Mouse (Mus musculus): ENCODE results near the gene Tmco4. TPM values are rescaled to one million over a fixed set of nuclear protein-coding genes. Genes with fewer than 3 reads are reported as not detected.
A peak's percentile ranks its signal among the peaks of the same experiment; 100 is the strongest.

The Tmco4 gene
- polyA plus RNA-seq, 1 experiment from 2014 or later = 0.90 TPM

DNA sequence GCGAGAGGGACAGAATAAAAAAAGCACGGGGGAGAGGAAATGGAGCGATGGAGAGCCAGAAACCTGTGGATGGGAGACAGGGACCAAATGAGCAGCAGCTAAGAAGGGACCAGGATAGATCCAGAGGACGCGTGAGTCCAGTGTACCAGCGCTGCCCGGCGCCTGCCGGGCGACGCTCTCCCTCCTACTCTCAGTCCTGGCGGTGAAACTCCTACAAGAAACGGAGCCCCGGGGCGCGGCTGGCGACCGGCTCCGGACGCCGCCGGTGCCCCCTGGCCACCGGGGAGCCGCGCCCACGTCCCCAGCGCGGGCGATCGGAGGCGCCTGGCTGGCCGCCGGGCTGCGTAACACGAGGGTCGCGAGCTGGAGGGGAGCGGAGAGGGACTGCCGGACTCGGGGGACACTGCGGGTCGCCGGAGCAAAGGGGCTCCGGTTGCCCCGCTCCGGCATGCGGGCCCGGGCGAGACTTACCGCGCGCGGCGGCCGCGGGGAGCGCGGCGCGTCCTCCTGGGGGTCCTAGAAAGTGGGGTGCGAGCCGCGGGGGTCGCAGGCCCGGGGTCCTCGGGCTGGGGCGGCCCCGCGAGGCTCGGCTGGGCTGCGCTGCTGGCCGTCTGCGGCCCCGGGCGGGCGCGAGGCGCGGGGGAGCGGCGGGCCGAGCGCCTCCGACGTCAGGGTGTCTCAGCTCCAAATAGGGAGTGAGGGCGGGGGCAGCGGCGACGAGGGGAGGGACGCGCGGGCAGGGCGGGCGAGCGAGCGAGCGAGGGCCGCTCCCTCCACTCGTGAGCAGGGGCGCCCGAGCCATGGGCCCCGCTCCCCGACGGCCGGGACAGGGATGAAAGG lies 119.9 kb downstream of the Tmco4 start, which contains the start of gene Nbl1:
Gene Nbl1, minus strand, starts transcription at position 638 of the 840 bp plus-strand sequence.
- peak within 1 kb of the TSS; percentile 47 for H3K4me3 ChIP-seq (ENCODE audit: low read depth, low read length)
- H3K9me3 ChIP-seq (ENCODE audit: control insufficient read depth, low read length) = no peaks in the 10 kb centered on the region
- peak within 1 kb of the TSS; percentile 77 for H3K4me2 ChIP-seq
- no peaks in the 10 kb centered on the region for H3K36me3 ChIP-seq (ENCODE audit: control insufficient read depth, insufficient read depth, low read length)
- H3K9ac ChIP-seq (ENCODE audit: low read length) = peak within 1 kb of the TSS; percentile 57
- peaks cover 43% of the 10 kb centered on the region for H3K27me3 ChIP-seq (ENCODE audit: control insufficient read depth, insufficient read depth, low read length)
- WGBS = 2% methylated on average over 90 of the region's 105 CpGs
- no peak within 1 kb of the TSS for H3K27ac ChIP-seq (ENCODE audit: low read depth, low read length)
- ATAC-seq (ENCODE audit: low FRiP score) (no peak), DNase-seq (ENCODE audit: low spot score, missing footprints) (no peak)
- peaks cover 13% of the 10 kb centered on the region for H3K4me1 ChIP-seq (ENCODE audit: control insufficient read depth, insufficient read depth, low read length)

GRCm38 (mm10) chr4:139093196-139093530 lies 120.5 kb downstream of the Tmco4 start:
- DNase-seq (ENCODE audit: low spot score, missing footprints) (peak; percentile 91), ATAC-seq (ENCODE audit: low FRiP score) (no peak)
- peak overlapping the region; percentile 57; the same call in 1 of the 2 replicates for H3K9ac ChIP-seq (ENCODE audit: low read length)
- no peak overlapping the region for H3K27ac ChIP-seq (ENCODE audit: low read depth, low read length)
- peak overlapping the region; percentile 77 for H3K4me2 ChIP-seq
- no peaks in the 10 kb centered on the region for H3K9me3 ChIP-seq (ENCODE audit: control insufficient read depth, low read length)
- H3K4me1 ChIP-seq (ENCODE audit: control insufficient read depth, insufficient read depth, low read length) = peaks cover 13% of the 10 kb centered on the region
- no peaks in the 10 kb centered on the region for H3K36me3 ChIP-seq (ENCODE audit: control insufficient read depth, insufficient read depth, low read length)
- H3K4me3 ChIP-seq (ENCODE audit: low read depth, low read length) = peak overlapping the region; percentile 47
- 22% methylated on average over 13 of the region's 13 CpGs for WGBS
- peaks cover 43% of the 10 kb centered on the region for H3K27me3 ChIP-seq (ENCODE audit: control insufficient read depth, insufficient read depth, low read length)

- Histone ChIP-seq H3K4me3 (ENCODE audit: low read depth, low read length) (no peak overlapping the region), H3K27ac (ENCODE audit: low read depth, low read length) (no peak overlapping the region), H3K9ac (ENCODE audit: low read length) (no peak overlapping the region), H3K9me3 (ENCODE audit: control insufficient read depth, low read length) (no peaks in the 10 kb centered on the region), H3K4me2 (no peak overlapping the region), H3K27me3 (ENCODE audit: control insufficient read depth, insufficient read depth, low read length) (peaks cover 39% of the 10 kb centered on the region), H3K4me1 (ENCODE audit: control insufficient read depth, insufficient read depth, low read length) (peaks cover 13% of the 10 kb centered on the region), H3K36me3 (ENCODE audit: control insufficient read depth, insufficient read depth, low read length) (no peaks in the 10 kb centered on the region)
- WGBS = 57% methylated on average over 1 of the region's 1 CpGs
- ATAC-seq (ENCODE audit: low FRiP score) (no peak), DNase-seq (ENCODE audit: low spot score, missing footprints) (peak; percentile 74)
Measured at GRCm38 (mm10) chr4:139095406-139095805, 122.7 kb downstream of the Tmco4 start.

GRCm38 (mm10) chr4:139096201-139096600 lies 123.5 kb downstream of the Tmco4 start:
- no peaks in the 10 kb centered on the region for H3K36me3 ChIP-seq (ENCODE audit: control insufficient read depth, insufficient read depth, low read length)
- peaks cover 32% of the 10 kb centered on the region for H3K27me3 ChIP-seq (ENCODE audit: control insufficient read depth, insufficient read depth, low read length)
- DNase-seq (ENCODE audit: low spot score, missing footprints) (peak; percentile 62), ATAC-seq (ENCODE audit: low FRiP score) (no peak)
- no peak overlapping the region for H3K4me3 ChIP-seq (ENCODE audit: low read depth, low read length)
- H3K27ac ChIP-seq (ENCODE audit: low read depth, low read length) = no peak overlapping the region
- H3K4me2 ChIP-seq = no peak overlapping the region
- H3K9ac ChIP-seq (ENCODE audit: low read length) = no peak overlapping the region
- peaks cover 13% of the 10 kb centered on the region for H3K4me1 ChIP-seq (ENCODE audit: control insufficient read depth, insufficient read depth, low read length)
- WGBS = 80% methylated on average over 5 of the region's 5 CpGs
- no peaks in the 10 kb centered on the region for H3K9me3 ChIP-seq (ENCODE audit: control insufficient read depth, low read length)

DNA sequence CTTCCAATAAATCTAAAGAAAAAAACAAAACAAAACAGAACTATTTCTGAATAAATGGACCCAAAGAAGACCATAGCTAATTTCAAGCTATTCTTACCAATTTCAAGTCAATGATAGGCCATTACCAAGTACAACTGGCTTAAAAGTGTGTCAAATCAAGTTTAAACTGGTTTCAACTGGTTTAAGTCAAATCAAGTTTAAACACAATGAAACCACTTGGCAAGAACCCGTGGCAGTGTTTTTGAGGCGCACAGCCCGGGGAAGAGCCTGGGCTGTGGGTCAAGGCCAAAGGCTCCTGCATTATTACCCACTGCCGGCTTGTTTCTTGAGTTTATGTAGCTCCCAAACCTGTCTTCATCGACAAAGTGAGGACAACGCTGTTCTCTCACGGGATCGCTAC lies 127.6 kb downstream of the Tmco4 start:
- no peak for ATAC-seq (ENCODE audit: low FRiP score)
- DNase-seq (ENCODE audit: low spot score, missing footprints) = no peak
- Histone ChIP-seq H3K9ac (ENCODE audit: low read length) (no peak overlapping the region), H3K4me2 (no peak overlapping the region), H3K36me3 (ENCODE audit: control insufficient read depth, insufficient read depth, low read length) (no peaks in the 10 kb centered on the region; the same call in 1 of the 2 replicates), H3K9me3 (ENCODE audit: control insufficient read depth, low read length) (no peaks in the 10 kb centered on the region), H3K4me3 (ENCODE audit: low read depth, low read length) (no peak overlapping the region), H3K4me1 (ENCODE audit: control insufficient read depth, insufficient read depth, low read length) (no peaks in the 10 kb centered on the region), H3K27ac (ENCODE audit: low read depth, low read length) (no peak overlapping the region), H3K27me3 (ENCODE audit: control insufficient read depth, insufficient read depth, low read length) (no peaks in the 10 kb centered on the region; the same call in 1 of the 2 replicates)
- WGBS = 92% methylated on average over 8 of the region's 8 CpGs

GRCm38 (mm10) chr4:139101546-139101945 lies 128.9 kb downstream of the Tmco4 start:
- no peaks in the 10 kb centered on the region for H3K9me3 ChIP-seq (ENCODE audit: control insufficient read depth, low read length)
- ATAC-seq (ENCODE audit: low FRiP score) (no peak), DNase-seq (ENCODE audit: low spot score, missing footprints) (no peak)
- H3K4me3 ChIP-seq (ENCODE audit: low read depth, low read length) = no peak overlapping the region
- H3K27me3 ChIP-seq (ENCODE audit: control insufficient read depth, insufficient read depth, low read length) = no peaks in the 10 kb centered on the region
- H3K9ac ChIP-seq (ENCODE audit: low read length) = no peak overlapping the region
- 82% methylated on average over 6 of the region's 6 CpGs for WGBS
- no peak overlapping the region for H3K27ac ChIP-seq (ENCODE audit: low read depth, low read length)
- H3K36me3 ChIP-seq (ENCODE audit: control insufficient read depth, insufficient read depth, low read length) = no peaks in the 10 kb centered on the region; the same call in 1 of the 2 replicates
- no peaks in the 10 kb centered on the region for H3K4me1 ChIP-seq (ENCODE audit: control insufficient read depth, insufficient read depth, low read length)
- H3K4me2 ChIP-seq = no peak overlapping the region

- ATAC-seq (ENCODE audit: low FRiP score) (no peak), DNase-seq (ENCODE audit: low spot score, missing footprints) (no peak)
- no peak overlapping the region for H3K27ac ChIP-seq (ENCODE audit: low read depth, low read length)
- H3K4me1 ChIP-seq (ENCODE audit: control insufficient read depth, insufficient read depth, low read length) = no peaks in the 10 kb centered on the region
- no peak overlapping the region for H3K4me3 ChIP-seq (ENCODE audit: low read depth, low read length)
- no peak overlapping the region for H3K4me2 ChIP-seq
- H3K27me3 ChIP-seq (ENCODE audit: control insufficient read depth, insufficient read depth, low read length) = no peaks in the 10 kb centered on the region
- no peaks in the 10 kb centered on the region for H3K9me3 ChIP-seq (ENCODE audit: control insufficient read depth, low read length)
- no peaks in the 10 kb centered on the region; the same call in 1 of the 2 replicates for H3K36me3 ChIP-seq (ENCODE audit: control insufficient read depth, insufficient read depth, low read length)
- 100% methylated on average over 1 of the region's 1 CpGs for whole genome bisulfite sequencing
- H3K9ac ChIP-seq (ENCODE audit: low read length) = no peak overlapping the region
Measured at GRCm38 (mm10) chr4:139105453-139105852, 132.8 kb downstream of the Tmco4 start.

Other genes with a start within 250 kb of the Tmco4 start
- 0.81 and 0.96 TPM in 2 replicates for gene Pla2g2c, start 248.1 kb upstream of the Tmco4 start, polyA plus RNA-seq (2014; fragmentation: Nextera tagmentation; extraction: Ambion mirVana)
- gene Ubxn10, start 235.7 kb upstream of the Tmco4 start, polyA plus RNA-seq (2014; fragmentation: Nextera tagmentation; extraction: Ambion mirVana) = 1.5 TPM in 2 replicates
- gene Pla2g2f, start 215.3 kb upstream of the Tmco4 start, polyA plus RNA-seq (2014; fragmentation: Nextera tagmentation; extraction: Ambion mirVana) = 0.08 and 0.12 TPM in 2 replicates
- gene Pla2g2d, start 197.2 kb upstream of the Tmco4 start, polyA plus RNA-seq (2014; fragmentation: Nextera tagmentation; extraction: Ambion mirVana) = 0.26 and 0.41 TPM in 2 replicates
- 0.22 TPM in 1 of 2 replicates, not detected in the other for gene Pla2g5, start 109.4 kb upstream of the Tmco4 start, polyA plus RNA-seq (2014; fragmentation: Nextera tagmentation; extraction: Ambion mirVana)
- not detected in 2 replicates for gene Gm13030, start 98.9 kb upstream of the Tmco4 start, polyA plus RNA-seq (2014; fragmentation: Nextera tagmentation; extraction: Ambion mirVana)
- not detected in 2 replicates for gene Pla2g2e, start 94.9 kb upstream of the Tmco4 start, polyA plus RNA-seq (2014; fragmentation: Nextera tagmentation; extraction: Ambion mirVana)
- 2.7 and 3.0 TPM in 2 replicates for gene Otud3, start 58.9 kb upstream of the Tmco4 start, polyA plus RNA-seq (2014; fragmentation: Nextera tagmentation; extraction: Ambion mirVana)
- not detected in 2 replicates for gene Rnf186, start 5.8 kb upstream of the Tmco4 start, polyA plus RNA-seq (2014; fragmentation: Nextera tagmentation; extraction: Ambion mirVana)
- not detected in 2 replicates for gene Htr6, start 102.7 kb downstream of the Tmco4 start, polyA plus RNA-seq (2014; fragmentation: Nextera tagmentation; extraction: Ambion mirVana)
- gene Nbl1, start 120.1 kb downstream of the Tmco4 start, polyA plus RNA-seq (2014; fragmentation: Nextera tagmentation; extraction: Ambion mirVana) = 12.7 and 13.6 TPM in 2 replicates
- 421 and 426 TPM in 2 replicates for gene Minos1, start 158.2 kb downstream of the Tmco4 start, polyA plus RNA-seq (2014; fragmentation: Nextera tagmentation; extraction: Ambion mirVana)
- 244 and 249 TPM in 2 replicates for gene Capzb, start 220.0 kb downstream of the Tmco4 start, polyA plus RNA-seq (2014; fragmentation: Nextera tagmentation; extraction: Ambion mirVana)

All from midbrain, embryonic 11.5 days (tissue).